Mouse (Mus musculus) embryonic fibroblast, embryonic 13.5 days (primary cell): ENCODE results near the gene Cep55.

Experiments used
- CTCF ChIP-seq: IDR thresholded peaks from 2 replicates; pipeline ENCODE4 v1.5.1; 2011; ENCODE audit warnings: mild to moderate bottlenecking, control low read depth, low read length, moderate library complexity, borderline replicate concordance; ENCODE audit not compliant: insufficient read depth
- POLR2A ChIP-seq: IDR thresholded peaks from 2 replicates; pipeline ENCODE4 v1.6.1; 2011; ENCODE audit warnings: low read depth, mild to moderate bottlenecking, control low read depth, low read length, moderate library complexity

DNA sequence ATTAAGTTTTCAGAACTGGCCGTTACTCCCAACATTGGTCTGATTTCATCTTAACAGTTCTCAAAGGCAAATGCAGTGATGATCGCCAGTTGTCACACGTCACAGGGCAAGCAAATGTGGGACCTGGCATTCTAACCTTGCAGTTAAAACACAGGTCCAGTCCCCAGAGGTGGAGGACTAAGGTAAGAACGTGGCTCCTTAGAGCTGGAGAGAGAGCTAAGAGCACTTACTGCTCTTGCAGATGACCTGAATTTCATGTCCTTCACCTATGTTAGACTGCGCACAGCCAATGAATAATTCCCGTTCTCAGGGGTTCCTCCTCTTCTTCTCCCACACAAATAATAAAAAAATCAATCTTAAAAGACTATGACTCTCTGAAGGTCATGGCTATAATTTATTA is 27.4 kb upstream of the Cep55 start:
- no peak for TF ChIP-seq CTCF
- no peak for TF ChIP-seq POLR2A
